Mouse (Mus musculus) mouse trophoblast stem cell (cell line): ENCODE measurements around the gene Gpr183.

Experiments
- in situ Hi-C, 2 experiments: fragments of 300-500 bp; cut with MseI, MboI; formaldehyde crosslinking; loops; 2 replicates in 1 of 2; 3 replicates in 1 of 2; pipeline ENCODE4 v1.15.1; 2025

The Gpr183 gene

GRCm38 (mm10) chr14:121904754-121905153 lies 60.2 kb downstream of the Gpr183 start:
- in situ Hi-C loops: no loop called here

GRCm38 (mm10) chr14:121903381-121903876 lies 61.6 kb downstream of the Gpr183 start:
- in situ Hi-C loops: no loop called here
